Mouse (Mus musculus) small intestine, adult 2 months (tissue): ENCODE results near the gene Olfr134. TPM values are rescaled to one million over a fixed set of nuclear protein-coding genes. Genes with fewer than 3 reads are reported as not detected.
"Not testable (repeated sequence)": the region's sequence is repeated elsewhere in the genome, so short reads cannot be mapped to it uniquely, and the experiment has no call there.

Experiments
- H3K27ac ChIP-seq: fragments of 200-500 bp; 2 replicates; pipeline ENCODE4 v1.5.1; 2012; ENCODE audit warnings: low read depth, low read length, control low read depth, inconsistent platforms; ENCODE audit not compliant: insufficient read depth
- H3K27me3 ChIP-seq: fragments of 200-500 bp; 2 replicates; pipeline ENCODE4 v1.6.1; 2012; ENCODE audit warnings: mild to moderate bottlenecking, moderate library complexity, low read length, inconsistent platforms; ENCODE audit not compliant: control insufficient read depth, insufficient read depth
- H3K36me3 ChIP-seq: fragments of 200-500 bp; 2 replicates; pipeline ENCODE4 v1.6.1; 2012; ENCODE audit warnings: mild to moderate bottlenecking, low read length, control low read depth, inconsistent platforms; ENCODE audit not compliant: control insufficient read depth, insufficient read depth
- H3K4me1 ChIP-seq: fragments of 200-500 bp; 2 replicates; pipeline ENCODE4 v1.6.1; 2012; ENCODE audit warnings: low read length, inconsistent platforms, mixed read lengths; ENCODE audit not compliant: control insufficient read depth, insufficient read depth, insufficient read length
- H3K4me3 ChIP-seq: fragments of 200-500 bp; 2 replicates; pipeline ENCODE4 v1.5.1; 2012; ENCODE audit warnings: low read depth, mild to moderate bottlenecking, control low read depth, inconsistent platforms, low read length, moderate library complexity
- CTCF ChIP-seq: fragments of 200-500 bp; IDR thresholded peaks from 2 replicates; pipeline ENCODE4 v1.5.1; 2012; ENCODE audit warnings: low read depth, mild to moderate bottlenecking, control low read depth, inconsistent platforms, low read length, moderate library complexity, mixed read lengths; ENCODE audit not compliant: insufficient replicate concordance, insufficient read length; ENCODE audit errors: extremely low read depth
- POLR2A ChIP-seq: fragments of 200-500 bp; IDR thresholded peaks from 2 replicates; pipeline ENCODE4 v1.6.1; 2012; ENCODE audit warnings: low read depth, mild to moderate bottlenecking, control low read depth, inconsistent platforms, low read length, moderate library complexity
- WGBS: fragments of 180-500 bp; shearing (Covaris S2); methylation state at CpG from one replicate; pipeline ENCODE4 v1.1.7; 2018; 5-methylcytosine and 5-hydroxymethylcytosine counted together
- polyA plus RNA-seq: library from polyadenylated mRNA; depleted of rRNA; stranded (reverse); fragments of >200 nt; gene quantifications from 2 replicates; pipeline ENCODE4 v1.2.3, GENCODE M21; 2012; rRNA removed

Gene Olfr134
- polyA plus RNA-seq = not detected in 2 replicates

- 73% methylated on average over 3 of the region's 3 CpGs for WGBS
- Histone ChIP-seq H3K4me1 (no peaks in the 10 kb centered on the region), H3K4me3 (no peak within 1 kb of the TSS)
Observed at GRCm38 (mm10) chr17:38171088-38171487, at the start of gene Olfr134. Gene Olfr134, plus strand, starts transcription at chr17:38171388.

GRCm38 (mm10) chr17:38124199-38124598 lies 47.0 kb upstream of the Olfr134 start:
- not testable (repeated sequence) for H3K27ac ChIP-seq, H3K27me3 ChIP-seq, H3K4me1 ChIP-seq, H3K4me3 ChIP-seq, H3K36me3 ChIP-seq
- WGBS = 83% methylated on average over 1 of the region's 1 CpGs

More at GRCm38 (mm10) chr17:38171088-38171487, at the start of gene Olfr134:
- Histone ChIP-seq H3K27me3 (no peaks in the 10 kb centered on the region), H3K27ac (no peak within 1 kb of the TSS), H3K36me3 (no peaks in the 10 kb centered on the region)
- no peak for TF ChIP-seq CTCF
- no peak for TF ChIP-seq POLR2A

- not testable (repeated sequence) for H3K4me1 ChIP-seq, H3K36me3 ChIP-seq, H3K27ac ChIP-seq, H3K27me3 ChIP-seq, H3K4me3 ChIP-seq
- 68% methylated on average over 3 of the region's 3 CpGs for WGBS
Observed at GRCm38 (mm10) chr17:38125371-38125770, 45.8 kb upstream of the Olfr134 start.

DNA sequence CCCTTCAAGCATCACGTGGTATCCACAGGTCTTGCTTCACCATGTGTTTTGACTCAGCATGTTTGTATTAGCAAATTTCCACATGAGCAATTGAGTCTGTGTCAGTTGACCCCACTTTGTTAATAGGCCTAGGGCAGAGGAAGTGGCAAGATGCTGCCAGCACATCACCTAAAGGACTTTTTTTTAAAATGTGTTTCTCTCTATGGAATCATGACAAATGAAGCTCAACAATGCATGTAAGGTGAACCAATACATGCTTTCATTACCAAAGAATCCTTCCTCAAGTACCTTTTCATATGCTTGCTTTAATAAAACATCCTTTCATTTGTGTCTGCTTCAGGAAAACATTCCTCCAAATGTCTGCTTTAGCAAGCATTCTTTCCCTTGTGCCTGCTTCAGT lies 36.8 kb upstream of the Olfr134 start, which contains the start of gene Olfr132:
Gene Olfr132, minus strand, starts transcription at position 101 of the 400 bp plus-strand sequence.
- no peak within 1 kb of the TSS for H3K27ac ChIP-seq
- no peaks in the 10 kb centered on the region for H3K4me1 ChIP-seq
- H3K27me3 ChIP-seq = no peaks in the 10 kb centered on the region
- 73% methylated on average over 1 of the region's 1 CpGs for WGBS
- TF ChIP-seq CTCF (no peak), POLR2A (no peak)
- H3K36me3 ChIP-seq = no peaks in the 10 kb centered on the region
- H3K4me3 ChIP-seq = no peak within 1 kb of the TSS

DNA sequence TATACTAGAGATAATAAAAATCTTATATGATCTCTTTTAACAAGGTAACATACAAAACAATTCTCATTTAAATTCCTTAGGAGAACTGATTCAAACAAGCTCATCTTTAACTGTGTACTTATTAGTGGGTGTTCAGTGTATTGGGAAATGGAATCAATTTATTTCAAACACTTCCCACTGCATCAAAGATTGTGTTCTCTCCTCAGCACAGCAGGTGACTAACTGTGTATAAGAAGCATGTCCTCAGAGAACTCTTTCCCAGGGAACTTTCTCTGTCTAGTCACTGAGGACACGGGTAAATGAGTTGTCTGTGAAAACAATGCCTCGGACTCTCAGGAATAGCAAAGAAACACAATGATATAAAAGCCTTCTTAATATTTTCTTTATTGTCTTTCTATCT lies 26.2 kb upstream of the Olfr134 start, which contains the start of gene Olfr133:
Gene Olfr133, plus strand, starts transcription at position 301 of the 400 bp plus-strand sequence.
- H3K27ac ChIP-seq = no peak within 1 kb of the TSS
- WGBS = 76% methylated on average over 2 of the region's 2 CpGs

GRCm38 (mm10) chr17:38204035-38204434 lies 32.8 kb downstream of the Olfr134 start, which contains the start of gene Olfr135:
Gene Olfr135, plus strand, starts transcription at chr17:38204335.
- TF ChIP-seq POLR2A = no peak
- no peak for TF ChIP-seq CTCF
- H3K4me1 ChIP-seq = no peaks in the 10 kb centered on the region
- 92% methylated on average over 1 of the region's 1 CpGs for WGBS
- no peaks in the 10 kb centered on the region for H3K36me3 ChIP-seq
- no peaks in the 10 kb centered on the region for H3K27me3 ChIP-seq
- no peak within 1 kb of the TSS for H3K4me3 ChIP-seq
- no peak within 1 kb of the TSS for H3K27ac ChIP-seq

More for the DNA sequence above, 26.2 kb upstream of the Olfr134 start, which contains the start of gene Olfr133:
- no peaks in the 10 kb centered on the region for H3K27me3 ChIP-seq
- H3K4me1 ChIP-seq = no peaks in the 10 kb centered on the region
- no peaks in the 10 kb centered on the region for H3K36me3 ChIP-seq
- no peak for TF ChIP-seq CTCF
- TF ChIP-seq POLR2A = no peak
- no peak within 1 kb of the TSS for H3K4me3 ChIP-seq

Other genes starting within 250 kb of the Olfr134 start
- not detected in 2 replicates for gene Olfr761, start 218.3 kb upstream of the Olfr134 start, polyA plus RNA-seq
- not detected in 2 replicates for gene Olfr129, start 111.3 kb upstream of the Olfr134 start, polyA plus RNA-seq
- gene Olfr130, start 107.5 kb upstream of the Olfr134 start, polyA plus RNA-seq = not detected in 2 replicates
- gene Olfr131, start 82.7 kb upstream of the Olfr134 start, polyA plus RNA-seq = not detected in 2 replicates
- gene Olfr132, start 36.9 kb upstream of the Olfr134 start, polyA plus RNA-seq = not detected in 2 replicates
- gene Olfr133, start 26.1 kb upstream of the Olfr134 start, polyA plus RNA-seq = not detected in 2 replicates
- not detected in 2 replicates for gene Olfr135, start 32.9 kb downstream of the Olfr134 start, polyA plus RNA-seq
- not detected in 2 replicates for gene Olfr138, start 89.6 kb downstream of the Olfr134 start, polyA plus RNA-seq
- not detected in 2 replicates for gene Olfr137, start 136.2 kb downstream of the Olfr134 start, polyA plus RNA-seq
- not detected in 2 replicates for gene Olfr136, start 158.4 kb downstream of the Olfr134 start, polyA plus RNA-seq
- gene Esp36, start 248.8 kb downstream of the Olfr134 start, polyA plus RNA-seq = not detected in 2 replicates